Mouse (Mus musculus) spleen, adult 2 months (tissue): ENCODE data around the gene Brca2.

Experiments
- CTCF ChIP-seq: fragments of 200-500 bp; IDR thresholded peaks from 2 replicates; pipeline ENCODE4 v1.5.1; 2011; ENCODE audit warnings: mild to moderate bottlenecking, inconsistent platforms; ENCODE audit not compliant: insufficient read depth, insufficient read length, insufficient replicate concordance; ENCODE audit errors: extremely low read depth
- POLR2A ChIP-seq: fragments of 200-500 bp; IDR thresholded peaks from 2 replicates; pipeline ENCODE4 v1.6.1; 2011; ENCODE audit warnings: low read depth, low read length, inconsistent platforms

- no peak for TF ChIP-seq CTCF
- TF ChIP-seq POLR2A, result no peak
Measured at GRCm38 (mm10) chr5:150519551-150519950, 2.9 kb upstream of the Brca2 start.
